Mouse (Mus musculus) CD8-positive naive resting alpha-beta T cell, adult 57 days (primary cell): ENCODE measurements around the gene Fgf13. TPM values are rescaled to one million over a fixed set of nuclear protein-coding genes. Genes with fewer than 3 reads are reported as not detected.

Experiments used
- total RNA-seq: library from RNA; stranded (reverse); gene quantifications from one replicate; pipeline ENCODE4 v1.2.4, GENCODE M21; 2023

Gene Fgf13
- total RNA-seq, result 69.0 TPM

DNA sequence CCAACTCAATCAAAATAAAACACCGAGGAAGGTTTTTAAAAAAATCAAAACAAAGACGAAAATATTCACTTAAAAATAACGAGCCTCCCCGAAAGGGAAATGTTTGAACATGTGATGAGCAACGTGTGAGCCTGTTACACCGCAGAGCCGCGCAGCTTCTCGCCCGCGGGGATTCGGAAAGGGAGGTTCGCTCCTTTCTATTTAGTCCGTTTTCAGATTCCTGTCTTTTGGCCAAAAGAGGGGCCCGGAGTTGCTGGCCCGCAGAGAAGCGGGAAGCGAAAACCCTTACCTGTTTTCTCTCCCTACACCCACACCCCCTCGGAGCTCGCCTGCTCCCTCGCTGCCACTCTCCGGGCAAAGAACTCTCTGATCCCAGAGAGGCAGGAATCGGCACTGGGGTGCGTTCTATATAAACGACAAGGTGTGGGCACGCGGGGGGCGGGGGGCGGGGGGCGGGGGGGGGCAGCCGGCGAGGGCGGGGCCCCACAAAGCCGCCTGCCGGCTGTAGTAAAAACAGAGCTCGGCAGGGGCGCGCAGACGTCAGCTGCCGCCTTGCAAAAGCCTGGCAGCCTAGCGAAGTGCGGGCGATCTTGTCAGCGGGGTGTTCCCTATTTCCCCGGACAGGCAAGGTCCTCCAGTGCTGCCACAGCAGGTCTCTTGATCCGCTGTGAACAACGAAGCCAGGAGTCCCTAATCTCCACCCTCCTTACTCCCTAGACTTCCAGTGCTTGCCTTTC lies at the start of gene Fgf13:
Gene Fgf13, minus strand, starts transcription at position 377 of the 737 bp plus-strand sequence.

